Mouse (Mus musculus) megakaryocyte, embryonic 14.5 days (primary cell): ENCODE measurements around the gene Hdac8.

ENCODE experiments used
- FLI1 ChIP-seq: IDR thresholded peaks from 2 replicates; pipeline ENCODE4 v1.6.1; 2012; ENCODE audit warnings: low read length, inconsistent platforms, mixed read lengths
- GATA1 ChIP-seq: IDR thresholded peaks from 3 replicates; pipeline ENCODE4 v1.6.1; 2012; ENCODE audit warnings: mixed read lengths, low read length, inconsistent platforms, borderline replicate concordance

- TF ChIP-seq GATA1: no peak
- TF ChIP-seq FLI1: no peak
Measured at GRCm38 (mm10) chrX:102362244-102362643, 142.9 kb downstream of the Hdac8 start.
